Mouse (Mus musculus) liver, embryonic 14.5 days (tissue): ENCODE data around the gene Rtl6.

Source experiments
- CTCF ChIP-seq: IDR thresholded peaks from 2 replicates; pipeline ENCODE4 v1.5.1; 2016; ENCODE audit warnings: antibody characterized with exemption, low read depth, control low read depth
- EP300 ChIP-seq: IDR thresholded peaks from 2 replicates; pipeline ENCODE4 v1.6.1; 2016; ENCODE audit warnings: antibody characterized with exemption, low read depth

- TF ChIP-seq EP300 (no peak), CTCF (no peak)
Measured at GRCm38 (mm10) chr15:84588371-84588821, 30.8 kb upstream of the Rtl6 start.
